In the genomic region with DNA sequence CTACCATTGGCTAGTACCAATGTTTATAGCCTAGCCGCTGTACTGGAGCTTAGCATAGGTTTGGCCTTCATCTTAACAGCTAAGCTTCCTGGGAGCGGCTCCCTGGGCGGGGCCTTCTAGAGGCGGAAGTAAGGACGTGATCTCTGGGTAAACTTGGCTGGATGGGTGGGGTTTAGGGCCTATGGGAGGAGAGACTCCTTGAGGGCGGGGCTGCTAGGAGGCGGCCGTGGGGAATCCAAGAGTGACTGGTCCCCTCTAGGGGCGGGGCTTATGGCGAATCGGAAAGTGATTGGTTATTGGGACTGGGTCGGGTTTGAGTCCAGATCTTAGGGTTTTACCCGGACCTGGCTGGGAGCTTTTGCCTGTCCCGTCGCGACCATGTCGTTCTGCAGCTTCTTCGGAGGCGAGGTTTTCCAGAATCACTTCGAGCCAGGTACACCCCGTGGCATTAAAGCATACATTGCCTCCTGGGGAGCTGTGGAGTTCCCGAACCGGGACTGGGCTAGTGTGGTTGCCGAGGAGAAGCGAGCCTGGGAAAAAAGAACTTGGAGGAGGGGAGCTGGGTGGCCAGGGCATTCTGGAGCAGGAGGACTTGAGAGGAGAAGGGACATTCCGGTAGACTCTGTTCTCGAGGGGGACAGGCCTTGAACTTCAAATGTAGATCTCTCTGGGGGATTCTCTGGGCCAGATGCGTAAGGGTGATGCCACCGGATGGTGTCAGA, we compare ENCODE assay signal across 8 mouse cellular contexts. TPM values are rescaled to one million over a fixed set of nuclear protein-coding genes. Genes with fewer than 3 reads are reported as not detected.
DNase-seq lines count a peak whose midpoint lies in the region; ATAC-seq lines count a peak whose summit lies in the region.

A gene (plus strand): TSS at position 313 of the 722 bp plus-strand sequence.

- H3K9me3 ChIP-seq in intestine, embryonic 14.5 days (ENCODE audit: control insufficient read depth, low read length) = no peaks in the 10 kb centered on the region

- peaks cover 7% of the 10 kb centered on the region; the same call in 1 of the 2 replicates for H3K4me1 ChIP-seq in intestine, embryonic 14.5 days (replicated peaks; ENCODE audit: control insufficient read depth, insufficient read depth, low read length)

- H3K4me3 ChIP-seq in intestine, embryonic 14.5 days (ENCODE audit: low read depth, low read length) = peak within 1 kb of the TSS; percentile 61

- peak within 1 kb of the TSS; percentile 60 for H3K27ac ChIP-seq in intestine, embryonic 14.5 days (ENCODE audit: low read depth)

- WGBS in intestine, embryonic 14.5 days = 1% methylated on average over 29 of the region's 29 CpGs

- DNase-seq in adrenal gland, adult 18-20 months (ENCODE audit: low spot score in 2 of 2) = peak; percentile 85 to 89
- DNase-seq in embryo, embryonic 11 days = peak; percentile 99
- peak; percentile 98 for DNase-seq in gastrocnemius, postnatal 25 days
- peak; percentile 94 for DNase-seq in intestine, embryonic 14.5 days (ENCODE audit: low spot score)
- DNase-seq in left cerebral cortex, postnatal 14 days (ENCODE audit: low spot score in 2 of 2) = peak; percentile 89 to 92
- DNase-seq in mesoderm, embryonic 11.5 days (ENCODE audit: low read depth, low spot score) = peak; percentile 96
- peak; percentile 85 to 93 for DNase-seq in right cerebral cortex, postnatal 36 days (ENCODE audit: low spot score in 2 of 2)
- peak; percentile 99 for DNase-seq in yolk sac, embryonic 10.5 days (ENCODE audit: low spot score)

- peak within 1 kb of the TSS; percentile 65 for H3K9ac ChIP-seq in intestine, embryonic 14.5 days (ENCODE audit: low read length)

- H3K4me2 ChIP-seq in intestine, embryonic 14.5 days (ENCODE audit: low read length) = peak within 1 kb of the TSS; percentile 82

- ATAC-seq in intestine, embryonic 14.5 days (replicated peaks; ENCODE audit: low FRiP score, low TSS enrichment, low read depth) = peak; percentile 95

- peaks cover 9% of the 10 kb centered on the region; the same call in 1 of the 2 replicates for H3K36me3 ChIP-seq in intestine, embryonic 14.5 days (ENCODE audit: control insufficient read depth, insufficient read depth, low read length)

- intact Hi-C loops in left cerebral cortex, postnatal 14 days (cut with DNase I) = no loop called here

- H3K27me3 ChIP-seq in intestine, embryonic 14.5 days (replicated peaks; ENCODE audit: control insufficient read depth, insufficient read depth, low read length) = no peaks in the 10 kb centered on the region

RNA-seq across cellular contexts. Expression of the gene that starts here (rescaled TPM):
- 10 to 100 TPM; 83.9 to 94.4 TPM for total RNA-seq in adrenal gland, adult 18-20 months (2021)
- 100 to 1,000 TPM; 164 to 180 TPM for total RNA-seq in gastrocnemius, postnatal 25 days (2021)
- 32.3 and 33.9 TPM in 2 replicates for polyA plus RNA-seq in intestine, embryonic 14.5 days (2014; fragmentation: Nextera tagmentation; extraction: Ambion mirVana)
- 10 to 100 TPM; 38.4 to 38.7 TPM for total RNA-seq in left cerebral cortex, postnatal 14 days (2021)

Comparison
In these comparisons a context has a peak if more than half of its experiments do, and no peak if none do; other contexts are left out.
1. Peak in every context shown above with its lines: DNase-seq, ATAC-seq, H3K4me3 ChIP-seq and H3K27ac ChIP-seq.